Mouse (Mus musculus) heart, adult 2 months (tissue): ENCODE results near the gene Rdh7.

Source experiments
- CTCF ChIP-seq: fragments of 200-600 bp; IDR thresholded peaks from 2 replicates; pipeline ENCODE4 v1.8.1; 2022; ENCODE audit warnings: antibody characterized with exemption, mild to moderate bottlenecking, moderate library complexity
- EP300 ChIP-seq: fragments of 200-500 bp; IDR thresholded peaks from 2 replicates; pipeline ENCODE4 v1.6.1; 2011; ENCODE audit warnings: low read depth, low read length, control low read depth; ENCODE audit not compliant: insufficient read depth
- POLR2A ChIP-seq: fragments of 200-500 bp; IDR thresholded peaks from 2 replicates; pipeline ENCODE4 v1.6.1; 2011; ENCODE audit warnings: mild to moderate bottlenecking, low read depth, low read length, control low read depth; ENCODE audit not compliant: insufficient read depth

DNA sequence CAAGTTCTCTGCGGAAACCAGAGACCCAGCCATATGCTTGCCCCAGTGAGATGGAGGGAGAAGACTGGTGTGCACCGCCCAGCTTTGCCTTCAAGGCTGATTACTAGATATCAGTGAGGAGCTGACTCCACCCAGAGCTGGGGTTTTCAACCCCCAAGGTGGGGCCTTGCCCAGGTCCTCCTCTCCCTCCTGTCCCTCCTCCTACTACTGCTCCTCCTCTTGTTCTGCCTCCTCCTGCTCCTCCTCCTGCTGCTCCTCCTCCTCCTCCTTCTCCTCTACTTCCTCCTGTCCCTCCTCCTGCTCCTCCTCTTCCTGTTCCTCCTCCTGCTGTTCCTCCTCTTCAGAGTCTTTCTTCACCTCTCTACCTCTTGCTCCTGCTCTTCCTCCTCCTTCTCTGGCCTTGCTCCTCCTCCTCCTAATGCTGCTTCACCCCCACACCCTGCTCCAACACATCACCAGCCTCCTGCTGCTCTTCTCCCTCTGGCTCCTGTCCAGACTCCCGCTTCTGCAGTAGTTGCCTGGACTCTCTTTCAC lies 9.4 kb downstream of the Rdh7 start:
- TF ChIP-seq CTCF (no peak), POLR2A (no peak), EP300 (no peak)
